Mouse (Mus musculus): ENCODE data around the gene Olfr902. TPM values are rescaled to one million over a fixed set of nuclear protein-coding genes. Genes with fewer than 3 reads are reported as not detected.
"Not testable (repeated sequence)": the region's sequence is repeated elsewhere in the genome, so short reads cannot be mapped to it uniquely, and the experiment has no call there.

The Olfr902 gene
- not detected in 2 replicates for polyA plus RNA-seq (2015; fragmentation: Nextera tagmentation; extraction: Ambion mirVana)

GRCm38 (mm10) chr9:38447352-38447751, at the start of gene Olfr902:
Gene Olfr902 (plus strand): TSS chr9:38447652.
- Histone ChIP-seq H3K27me3 (replicated peaks) (no peaks in the 10 kb centered on the region), H3K36me3 (no peaks in the 10 kb centered on the region), H3K9me3 (no peaks in the 10 kb centered on the region), H3K4me1 (no peaks in the 10 kb centered on the region), H3K4me2 (no peak within 1 kb of the TSS), H3K27ac (replicated peaks) (no peak within 1 kb of the TSS), H3K4me3 (no peak within 1 kb of the TSS), H3K9ac (no peak within 1 kb of the TSS)
- ATAC-seq (ENCODE audit: extremely low read depth, insufficient number of reproducible peaks, low FRiP score, low TSS enrichment): no peak
- WGBS: 83% methylated on average over 5 of the region's 5 CpGs

- WGBS: 64% methylated on average over 1 of the region's 1 CpGs
- H3K27ac ChIP-seq (replicated peaks): no peak within 1 kb of the TSS
- ATAC-seq (ENCODE audit: extremely low read depth, insufficient number of reproducible peaks, low FRiP score, low TSS enrichment): no peak
- no peak within 1 kb of the TSS for H3K9ac ChIP-seq
- no peak within 1 kb of the TSS for H3K4me2 ChIP-seq
- no peaks in the 10 kb centered on the region for H3K4me1 ChIP-seq
- no peaks in the 10 kb centered on the region for H3K27me3 ChIP-seq (replicated peaks)
- no peak within 1 kb of the TSS for H3K4me3 ChIP-seq
- no peaks in the 10 kb centered on the region for H3K9me3 ChIP-seq
- H3K36me3 ChIP-seq: no peaks in the 10 kb centered on the region
Measured at GRCm38 (mm10) chr9:38401398-38401797, 46.1 kb upstream of the Olfr902 start, which contains the start of gene Olfr147. Gene Olfr147 (plus strand): TSS chr9:38401698.

- not testable (repeated sequence) for ATAC-seq (ENCODE audit: extremely low read depth, insufficient number of reproducible peaks, low FRiP score, low TSS enrichment); H3K9ac ChIP-seq
Measured at GRCm38 (mm10) chr9:38407502-38407901, 40.0 kb upstream of the Olfr902 start.

GRCm38 (mm10) chr9:38413502-38413901, 34.0 kb upstream of the Olfr902 start:
- H3K4me1 ChIP-seq; ATAC-seq (ENCODE audit: extremely low read depth, insufficient number of reproducible peaks, low FRiP score, low TSS enrichment); H3K4me2 ChIP-seq; H3K4me3 ChIP-seq; H3K27ac ChIP-seq (replicated peaks); H3K36me3 ChIP-seq; H3K9me3 ChIP-seq; H3K27me3 ChIP-seq (replicated peaks); H3K9ac ChIP-seq: not testable (repeated sequence)
- 84% methylated on average over 14 of the region's 14 CpGs for WGBS

More at GRCm38 (mm10) chr9:38407502-38407901, 40.0 kb upstream of the Olfr902 start:
- not testable (repeated sequence) for H3K4me2 ChIP-seq; H3K27ac ChIP-seq (replicated peaks); H3K4me1 ChIP-seq; H3K4me3 ChIP-seq; H3K27me3 ChIP-seq (replicated peaks); H3K9me3 ChIP-seq; H3K36me3 ChIP-seq
- 74% methylated on average over 3 of the region's 3 CpGs for WGBS

GRCm38 (mm10) chr9:38423801-38424200, 23.7 kb upstream of the Olfr902 start:
- H3K4me3 ChIP-seq: no peak overlapping the region

GRCm38 (mm10) chr9:38427026-38427425, 20.4 kb upstream of the Olfr902 start:
- Histone ChIP-seq H3K4me3 (no peak overlapping the region), H3K9ac (no peak overlapping the region), H3K4me2 (no peak overlapping the region), H3K4me1 (no peaks in the 10 kb centered on the region), H3K27me3 (replicated peaks) (no peaks in the 10 kb centered on the region), H3K36me3 (no peaks in the 10 kb centered on the region), H3K9me3 (peaks cover 6% of the 10 kb centered on the region; the same call in 1 of the 2 replicates), H3K27ac (replicated peaks) (no peak overlapping the region)
- no peak for ATAC-seq (ENCODE audit: extremely low read depth, insufficient number of reproducible peaks, low FRiP score, low TSS enrichment)
- WGBS: 31% methylated on average over 1 of the region's 1 CpGs

More at GRCm38 (mm10) chr9:38423801-38424200, 23.7 kb upstream of the Olfr902 start:
- Histone ChIP-seq H3K4me2 (no peak overlapping the region), H3K27ac (replicated peaks) (no peak overlapping the region), H3K36me3 (no peaks in the 10 kb centered on the region), H3K4me1 (no peaks in the 10 kb centered on the region), H3K27me3 (replicated peaks) (no peaks in the 10 kb centered on the region), H3K9me3 (peaks cover 9% of the 10 kb centered on the region; the same call in 1 of the 2 replicates), H3K9ac (no peak overlapping the region)
- ATAC-seq (ENCODE audit: extremely low read depth, insufficient number of reproducible peaks, low FRiP score, low TSS enrichment): no peak

- Histone ChIP-seq H3K27me3 (replicated peaks) (no peaks in the 10 kb centered on the region), H3K4me3 (no peak within 1 kb of the TSS), H3K36me3 (no peaks in the 10 kb centered on the region), H3K9me3 (peaks cover 6% of the 10 kb centered on the region; the same call in 1 of the 2 replicates), H3K4me2 (no peak within 1 kb of the TSS), H3K27ac (replicated peaks) (no peak within 1 kb of the TSS), H3K4me1 (no peaks in the 10 kb centered on the region), H3K9ac (no peak within 1 kb of the TSS)
- 76% methylated on average over 1 of the region's 1 CpGs for WGBS
- no peak for ATAC-seq (ENCODE audit: extremely low read depth, insufficient number of reproducible peaks, low FRiP score, low TSS enrichment)
Measured at GRCm38 (mm10) chr9:38429155-38429554, 18.3 kb upstream of the Olfr902 start, which contains the start of gene Olfr901. Gene Olfr901 (plus strand): TSS chr9:38429455.

GRCm38 (mm10) chr9:38462844-38463243, 15.4 kb downstream of the Olfr902 start, which contains the start of gene Olfr904:
Gene Olfr904 (plus strand): TSS chr9:38463144.
- Histone ChIP-seq H3K27me3 (replicated peaks) (no peaks in the 10 kb centered on the region), H3K4me1 (no peaks in the 10 kb centered on the region), H3K9me3 (no peaks in the 10 kb centered on the region), H3K36me3 (no peaks in the 10 kb centered on the region), H3K4me3 (no peak within 1 kb of the TSS), H3K27ac (replicated peaks) (no peak within 1 kb of the TSS), H3K9ac (no peak within 1 kb of the TSS), H3K4me2 (no peak within 1 kb of the TSS)
- no peak for ATAC-seq (ENCODE audit: extremely low read depth, insufficient number of reproducible peaks, low FRiP score, low TSS enrichment)

GRCm38 (mm10) chr9:38470807-38471206, 23.4 kb downstream of the Olfr902 start, which contains the start of gene Olfr905:
Gene Olfr905 (plus strand): TSS chr9:38471107.
- Histone ChIP-seq H3K27me3 (replicated peaks) (no peaks in the 10 kb centered on the region), H3K27ac (replicated peaks) (no peak within 1 kb of the TSS), H3K4me1 (no peaks in the 10 kb centered on the region), H3K9ac (no peak within 1 kb of the TSS), H3K4me3 (no peak within 1 kb of the TSS), H3K9me3 (no peaks in the 10 kb centered on the region), H3K4me2 (no peak within 1 kb of the TSS), H3K36me3 (no peaks in the 10 kb centered on the region)
- no peak for ATAC-seq (ENCODE audit: extremely low read depth, insufficient number of reproducible peaks, low FRiP score, low TSS enrichment)

- Histone ChIP-seq H3K4me3 (no peak within 1 kb of the TSS), H3K9ac (no peak within 1 kb of the TSS), H3K4me2 (no peak within 1 kb of the TSS), H3K27ac (replicated peaks) (no peak within 1 kb of the TSS), H3K27me3 (replicated peaks) (no peaks in the 10 kb centered on the region), H3K9me3 (no peaks in the 10 kb centered on the region), H3K36me3 (no peaks in the 10 kb centered on the region), H3K4me1 (no peaks in the 10 kb centered on the region)
- ATAC-seq (ENCODE audit: extremely low read depth, insufficient number of reproducible peaks, low FRiP score, low TSS enrichment): no peak
- WGBS: 67% methylated on average over 3 of the region's 3 CpGs
Measured at GRCm38 (mm10) chr9:38486785-38487184, 39.3 kb downstream of the Olfr902 start, which contains the start of gene Olfr906. Gene Olfr906 (plus strand): TSS chr9:38487085.

- no peaks in the 10 kb centered on the region for H3K27me3 ChIP-seq (replicated peaks)
- no peak within 1 kb of the TSS for H3K9ac ChIP-seq
- H3K4me3 ChIP-seq: no peak within 1 kb of the TSS
- H3K4me2 ChIP-seq: no peak within 1 kb of the TSS
- H3K36me3 ChIP-seq: no peaks in the 10 kb centered on the region
- no peak within 1 kb of the TSS for H3K27ac ChIP-seq (replicated peaks)
- ATAC-seq (ENCODE audit: extremely low read depth, insufficient number of reproducible peaks, low FRiP score, low TSS enrichment): no peak
- H3K9me3 ChIP-seq: no peaks in the 10 kb centered on the region
- WGBS: 65% methylated on average over 2 of the region's 2 CpGs
- H3K4me1 ChIP-seq: no peaks in the 10 kb centered on the region
Measured at GRCm38 (mm10) chr9:38495501-38495900, 48.0 kb downstream of the Olfr902 start, which contains the start of gene Olfr907. Gene Olfr907 (plus strand): TSS chr9:38495801.
